Mouse (Mus musculus) CH12.LX (cell line): ENCODE data around the gene Ubald2.

Source experiments
- CTCF ChIP-seq, 2 experiments: IDR thresholded peaks in 1 of 2; conservative IDR thresholded peaks in 1 of 2; 2 replicates each; pipeline ENCODE4 v1.5.1; 2011 to 2012; ENCODE audit warnings: low read depth in 2 of 2, low read length in 2 of 2, improper control_type of control experiment in 1 of 2, inconsistent platforms in 1 of 2, mild to moderate bottlenecking in 1 of 2, moderate library complexity in 1 of 2
- MAZ ChIP-seq: IDR thresholded peaks from 2 replicates; pipeline ENCODE4 v1.6.1; 2012; ENCODE audit warnings: low read depth, mild to moderate bottlenecking, inconsistent platforms, low read length, improper control_type of control experiment, moderate library complexity
- ZC3H11A ChIP-seq: IDR thresholded peaks from 2 replicates; pipeline ENCODE4 v1.6.1; 2012; ENCODE audit warnings: low read depth, mild to moderate bottlenecking, inconsistent platforms, low read length, improper control_type of control experiment
- ZNF384 ChIP-seq: IDR thresholded peaks from 2 replicates; pipeline ENCODE4 v1.6.1; 2012; ENCODE audit warnings: low read depth, low read length, improper control_type of control experiment, inconsistent platforms

DNA sequence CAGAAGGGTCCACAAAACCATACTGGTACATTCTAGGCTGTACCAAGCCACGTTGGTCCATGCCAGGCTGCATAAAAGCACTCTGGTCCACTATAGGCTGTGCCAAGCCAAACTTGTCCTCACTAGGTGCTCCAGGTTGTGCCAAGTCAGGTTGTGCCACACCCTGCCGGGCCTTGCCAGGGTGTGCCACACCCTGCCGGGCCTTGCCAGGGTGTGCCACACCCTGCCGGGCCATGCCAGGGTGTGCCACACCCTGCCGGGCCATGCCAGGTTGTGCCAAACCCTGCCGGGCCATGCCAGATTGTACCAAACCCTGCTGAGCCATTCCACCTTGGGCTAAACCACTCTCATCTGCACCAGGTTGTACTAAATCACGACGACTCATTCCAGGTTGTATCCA, 22.3 kb downstream of the Ubald2 start:
- TF ChIP-seq MAZ, result no peak
- no peak for TF ChIP-seq CTCF (conservative IDR thresholded peaks at IDR 0.05 in 1 of 2, IDR thresholded peaks at IDR 0.05 in 1 of 2; ENCODE audit: low read depth in 2 of 2, low read length in 2 of 2)
- no peak for TF ChIP-seq ZC3H11A
- no peak for TF ChIP-seq ZNF384
